Mouse (Mus musculus) heart, adult 2 months (tissue): ENCODE results near the gene Bap1.

Experiments used
- CTCF ChIP-seq: fragments of 200-600 bp; IDR thresholded peaks from 2 replicates; pipeline ENCODE4 v1.8.1; 2022; ENCODE audit warnings: antibody characterized with exemption, mild to moderate bottlenecking, moderate library complexity
- POLR2A ChIP-seq: fragments of 200-500 bp; IDR thresholded peaks from 2 replicates; pipeline ENCODE4 v1.6.1; 2011; ENCODE audit warnings: mild to moderate bottlenecking, low read depth, low read length, control low read depth; ENCODE audit not compliant: insufficient read depth

- no peak for TF ChIP-seq CTCF
- no peak for TF ChIP-seq POLR2A
Measured at GRCm38 (mm10) chr14:31205562-31206467, 45.4 kb upstream of the Bap1 start.
